Mouse (Mus musculus) R1 (cell line): ENCODE measurements around the gene Itgb2l.

Experiments
- DNase-seq: peaks from one replicate; pipeline ENCODE4 v3.0.0-alpha.2; 2018; ENCODE audit warnings: low read depth, low spot score

Gene Itgb2l

DNA sequence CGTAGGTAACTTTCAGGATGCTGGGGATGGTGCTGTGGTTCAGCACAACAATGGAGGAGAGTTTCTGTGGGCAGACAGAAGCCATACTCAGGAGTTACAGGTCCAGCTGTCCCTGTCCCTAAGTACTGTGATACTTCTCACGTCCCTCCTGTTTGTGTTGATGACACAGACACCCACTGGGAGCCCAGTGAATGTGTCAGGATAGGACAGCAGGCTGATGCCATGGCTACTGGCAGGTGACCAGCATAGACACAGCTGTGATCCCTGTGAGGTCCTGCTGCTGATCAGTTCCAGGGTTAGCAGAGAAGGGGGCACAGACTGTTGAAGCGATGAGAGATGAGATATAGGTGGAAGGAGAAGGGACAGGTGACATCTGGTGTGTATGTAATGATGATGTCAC lies 14.4 kb downstream of the Itgb2l start:
- no peak for DNase-seq

GRCm38 (mm10) chr16:96426671-96427070 lies 16.7 kb downstream of the Itgb2l start:
- DNase-seq, result no peak

GRCm38 (mm10) chr16:96425044-96425443 lies 18.4 kb downstream of the Itgb2l start:
- DNase-seq, result no peak

GRCm38 (mm10) chr16:96408064-96408465 lies 35.4 kb downstream of the Itgb2l start:
- no peak for DNase-seq

GRCm38 (mm10) chr16:96406312-96406711 lies 37.1 kb downstream of the Itgb2l start:
- DNase-seq, result no peak

GRCm38 (mm10) chr16:96402294-96402693 lies 41.1 kb downstream of the Itgb2l start:
- no peak for DNase-seq

GRCm38 (mm10) chr16:96400046-96400445 lies 43.4 kb downstream of the Itgb2l start:
- DNase-seq, result no peak

GRCm38 (mm10) chr16:96398806-96399205 lies 44.6 kb downstream of the Itgb2l start:
- no peak for DNase-seq

DNA sequence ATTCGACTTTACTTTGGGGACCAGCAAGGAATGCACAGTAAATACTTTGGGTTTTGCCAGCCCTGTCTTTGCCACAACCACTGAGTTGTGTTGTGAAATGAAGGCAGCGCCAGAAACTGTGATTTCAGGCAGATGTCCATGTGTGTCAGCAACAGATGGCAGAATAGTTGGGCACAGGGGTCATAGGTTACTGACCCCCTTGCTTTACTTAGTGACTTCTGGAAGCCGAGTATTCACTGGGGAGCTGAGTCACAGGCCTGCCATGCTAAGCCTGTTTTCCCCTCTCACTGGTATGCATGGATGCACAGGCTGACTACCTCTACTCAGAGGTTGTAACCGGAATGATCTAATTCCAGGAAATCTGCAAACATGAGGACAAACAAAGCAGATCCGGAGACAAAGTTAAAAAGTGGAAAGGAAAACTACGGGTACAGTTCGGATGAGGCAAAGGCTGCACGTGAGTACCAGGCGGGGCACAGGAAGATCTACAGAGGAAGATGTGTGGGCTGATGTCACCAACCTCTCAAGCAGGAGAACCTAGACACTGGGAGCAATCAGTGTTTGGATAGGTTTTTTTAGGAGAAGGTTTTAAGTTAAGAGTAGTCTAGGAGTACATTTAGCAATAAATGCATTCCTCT lies 47.3 kb downstream of the Itgb2l start:
- no peak for DNase-seq

- no peak for DNase-seq
These were observed 47.9 kb downstream of the Itgb2l start for GRCm38 (mm10) chr16:96395516-96395915.

- DNase-seq, result no peak
These were observed 52.3 kb downstream of the Itgb2l start for GRCm38 (mm10) chr16:96391070-96391469.

- DNase-seq, result no peak
These were observed 54.9 kb downstream of the Itgb2l start for GRCm38 (mm10) chr16:96388481-96388880.

- DNase-seq, result no peak
These were observed 55.6 kb downstream of the Itgb2l start for GRCm38 (mm10) chr16:96387685-96388371.

- no peak for DNase-seq
These were observed 58.7 kb downstream of the Itgb2l start for GRCm38 (mm10) chr16:96384741-96385140.

DNA sequence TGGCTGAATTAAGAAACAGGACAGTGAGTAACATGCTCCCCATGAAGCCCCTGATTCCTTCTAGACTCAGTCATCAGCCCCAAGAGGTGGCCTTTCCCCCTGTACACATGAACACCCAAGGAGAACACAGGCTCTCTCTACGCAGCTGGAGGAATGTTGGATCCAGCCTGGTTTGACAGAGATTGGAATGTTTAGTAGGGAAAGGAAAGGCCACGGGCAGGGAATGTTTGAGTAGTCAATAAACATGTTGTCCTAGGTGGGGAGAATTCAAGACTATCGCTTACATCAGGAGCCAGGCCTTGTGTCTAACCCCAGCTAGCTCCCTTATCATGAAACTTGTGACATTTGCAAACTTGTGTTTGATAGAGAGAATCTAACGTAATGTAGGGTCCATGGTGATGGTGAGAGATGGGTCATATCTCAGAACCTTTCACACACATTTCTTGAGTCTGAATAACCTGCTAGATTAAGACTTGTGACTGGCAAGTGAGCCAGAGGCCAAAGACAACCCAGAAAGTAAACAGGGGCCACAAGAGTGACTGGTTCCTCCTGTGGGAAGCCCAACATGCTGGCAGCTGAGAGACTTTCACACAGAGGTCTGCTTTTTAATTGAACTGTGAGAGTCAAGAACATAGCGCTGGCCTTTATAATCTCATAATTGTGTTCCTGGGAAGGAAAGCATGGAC lies 60.8 kb downstream of the Itgb2l start:
- no peak for DNase-seq

GRCm38 (mm10) chr16:96381435-96381834 lies 62.0 kb downstream of the Itgb2l start:
- no peak for DNase-seq

GRCm38 (mm10) chr16:96378111-96378510 lies 65.3 kb downstream of the Itgb2l start:
- DNase-seq, result no peak

GRCm38 (mm10) chr16:96376342-96376741 lies 67.1 kb downstream of the Itgb2l start:
- DNase-seq, result no peak

DNA sequence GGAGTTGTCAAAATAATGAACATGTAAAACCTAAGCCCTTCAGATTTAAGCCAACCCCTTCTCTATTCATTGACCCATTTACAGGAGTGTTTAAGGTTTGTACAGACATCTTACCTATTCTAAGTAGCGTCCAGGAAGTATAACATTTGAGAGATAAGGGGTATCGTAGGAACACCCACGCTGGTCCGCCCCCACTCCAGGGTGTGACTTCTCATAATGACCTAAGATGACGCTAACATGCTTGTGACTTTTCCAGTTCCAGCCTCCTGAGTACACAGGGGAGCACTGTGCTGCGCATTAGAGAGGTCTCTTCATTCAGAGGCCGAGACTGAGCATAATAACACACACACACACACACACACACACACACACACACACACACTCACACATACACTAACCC lies 67.9 kb downstream of the Itgb2l start:
- no peak for DNase-seq

- no peak for DNase-seq
These were observed 70.7 kb downstream of the Itgb2l start for GRCm38 (mm10) chr16:96372752-96373118.
